Mouse (Mus musculus) limb, embryonic 15.5 days (tissue): ENCODE results near the gene Atp2b1. TPM values are rescaled to one million over a fixed set of nuclear protein-coding genes. Genes with fewer than 3 reads are reported as not detected.
"Not testable (repeated sequence)": the region's sequence is repeated elsewhere in the genome, so short reads cannot be mapped to it uniquely, and the experiment has no call there.

Experiments
- ATAC-seq: fragments of 200-750 bp; cut with Nextera tagmentation; 2 replicates; pipeline ENCODE4 v1.8.0; 2017; ENCODE audit warnings: low read depth, moderate TSS enrichment; ENCODE audit not compliant: insufficient number of reproducible peaks, low FRiP score, low TSS enrichment
- H3K27ac ChIP-seq: fragments of 300-500 bp; sonication (generic); 2 replicates; pipeline ENCODE4 v1.5.1; 2015; ENCODE audit warnings: moderate library complexity, mild to moderate bottlenecking, inconsistent platforms
- H3K27me3 ChIP-seq: fragments of 300-500 bp; sonication (generic); 2 replicates; pipeline ENCODE4 v1.6.1; 2015; ENCODE audit warnings: inconsistent platforms
- H3K36me3 ChIP-seq: fragments of 300-500 bp; sonication (generic); 2 replicates; pipeline ENCODE4 v1.6.1; 2015; ENCODE audit warnings: inconsistent platforms
- H3K4me1 ChIP-seq: fragments of 300-500 bp; sonication (generic); 2 replicates; pipeline ENCODE4 v1.6.1; 2015; ENCODE audit warnings: inconsistent platforms
- H3K4me2 ChIP-seq: fragments of 300-500 bp; sonication (generic); 2 replicates; pipeline ENCODE4 v1.6.1; 2015; ENCODE audit warnings: mild to moderate bottlenecking, inconsistent platforms
- H3K4me3 ChIP-seq: fragments of 300-500 bp; sonication (generic); 2 replicates; pipeline ENCODE4 v1.5.1; 2015; ENCODE audit warnings: mild to moderate bottlenecking, inconsistent platforms
- H3K9ac ChIP-seq: fragments of 300-500 bp; sonication (generic); 2 replicates; pipeline ENCODE4 v1.6.1; 2015; ENCODE audit warnings: inconsistent platforms
- H3K9me3 ChIP-seq: fragments of 300-500 bp; sonication (generic); 2 replicates; pipeline ENCODE4 v1.6.1; 2016; ENCODE audit warnings: inconsistent platforms
- WGBS: fragments of 180-500 bp; shearing (Covaris S2); methylation state at CpG from one replicate; pipeline ENCODE4 v1.1.7; 2015; 5-methylcytosine and 5-hydroxymethylcytosine counted together
- polyA plus RNA-seq: library from polyadenylated mRNA; unstranded; fragments of >200 nt; fragmentation: Nextera tagmentation; extraction: Ambion mirVana; gene quantifications from 2 replicates; pipeline ENCODE4 v1.2.1, GENCODE M21; 2015

The Atp2b1 gene
- polyA plus RNA-seq, 1 experiment from 2014 or later, result 132 TPM

DNA sequence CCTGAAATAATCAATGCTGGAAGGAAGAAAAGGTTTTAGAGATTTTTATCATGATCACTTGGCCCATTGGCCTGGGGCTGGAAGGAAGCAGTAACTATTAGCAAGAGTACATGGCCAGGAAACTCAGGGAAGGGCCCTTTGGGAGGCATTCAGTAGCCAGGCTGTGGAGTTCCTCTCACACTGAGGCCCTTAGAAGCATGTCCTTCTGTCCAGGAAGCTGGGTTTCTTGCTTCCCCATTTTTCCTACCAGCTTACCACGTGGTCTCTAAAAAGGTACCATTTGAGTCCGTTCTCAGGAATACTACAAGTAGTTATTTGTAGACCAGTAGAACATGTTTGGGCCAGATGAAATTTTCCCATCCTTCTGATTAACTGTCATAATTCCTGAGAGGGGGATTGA is 58.2 kb downstream of the Atp2b1 start:
- Histone ChIP-seq H3K4me3 (no peak overlapping the region), H3K9me3 (no peaks in the 10 kb centered on the region), H3K9ac (no peak overlapping the region), H3K27ac (no peak overlapping the region), H3K36me3 (peaks cover 14% of the 10 kb centered on the region), H3K4me1 (peaks cover 11% of the 10 kb centered on the region; the same call in 1 of the 2 replicates), H3K27me3 (no peaks in the 10 kb centered on the region), H3K4me2 (no peak overlapping the region)
- ATAC-seq, result no peak
- 69% methylated on average over 2 of the region's 2 CpGs for WGBS

- Histone ChIP-seq H3K27me3 (no peaks in the 10 kb centered on the region), H3K4me3 (no peak overlapping the region), H3K36me3 (peaks cover 14% of the 10 kb centered on the region), H3K9ac (no peak overlapping the region), H3K4me2 (no peak overlapping the region), H3K4me1 (peaks cover 11% of the 10 kb centered on the region; the same call in 1 of the 2 replicates), H3K27ac (no peak overlapping the region), H3K9me3 (no peaks in the 10 kb centered on the region)
- 60% methylated on average over 18 of the region's 18 CpGs for WGBS
- no peak for ATAC-seq
Measured at GRCm38 (mm10) chr10:98972912-98973605, 58.9 kb downstream of the Atp2b1 start.

DNA sequence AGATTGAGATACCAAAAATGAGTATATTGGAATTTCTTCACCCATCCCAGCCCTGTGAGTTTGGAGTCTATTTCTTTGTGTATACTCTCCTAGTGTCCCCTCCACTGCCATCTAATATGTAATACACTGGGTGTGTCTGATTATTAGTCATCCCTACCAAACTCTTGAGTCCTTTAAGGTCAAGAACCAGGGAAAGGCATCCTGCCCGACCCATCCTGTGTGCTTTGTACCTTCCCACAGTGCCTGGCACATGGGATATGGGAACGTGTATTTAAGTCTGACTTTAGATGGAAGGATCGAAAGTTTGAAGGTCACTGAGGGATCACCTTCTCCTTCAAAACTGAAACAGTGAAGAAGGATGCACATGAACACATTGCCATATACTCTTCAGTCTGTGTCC is 60.4 kb downstream of the Atp2b1 start:
- 87% methylated on average over 3 of the region's 3 CpGs for WGBS
- Histone ChIP-seq H3K4me2 (no peak overlapping the region), H3K4me3 (no peak overlapping the region), H3K27me3 (no peaks in the 10 kb centered on the region), H3K27ac (no peak overlapping the region), H3K9me3 (no peaks in the 10 kb centered on the region), H3K9ac (no peak overlapping the region), H3K4me1 (peaks cover 11% of the 10 kb centered on the region; the same call in 1 of the 2 replicates), H3K36me3 (peaks cover 3% of the 10 kb centered on the region; the same call in 1 of the 2 replicates)
- no peak for ATAC-seq

- 77% methylated on average over 6 of the region's 6 CpGs for WGBS
Measured at GRCm38 (mm10) chr10:98975611-98976010, 61.4 kb downstream of the Atp2b1 start.

GRCm38 (mm10) chr10:98976877-98977494 is 62.8 kb downstream of the Atp2b1 start:
- H3K9me3 ChIP-seq, result no peaks in the 10 kb centered on the region
- H3K4me3 ChIP-seq, result no peak overlapping the region
- H3K36me3 ChIP-seq, result 0 out of 2 replicates have a peak, but pooled peaks cover 2% of the 10 kb centered on the region
- peaks cover 11% of the 10 kb centered on the region; the same call in 1 of the 2 replicates for H3K4me1 ChIP-seq
- H3K4me2 ChIP-seq, result no peak overlapping the region
- H3K27ac ChIP-seq, result no peak overlapping the region
- ATAC-seq, result no peak
- H3K27me3 ChIP-seq, result no peaks in the 10 kb centered on the region
- H3K9ac ChIP-seq, result no peak overlapping the region
- 64% methylated on average over 6 of the region's 6 CpGs for WGBS

More at GRCm38 (mm10) chr10:98975611-98976010, 61.4 kb downstream of the Atp2b1 start:
- Histone ChIP-seq H3K4me3 (no peak overlapping the region), H3K9ac (no peak overlapping the region), H3K27ac (no peak overlapping the region), H3K27me3 (no peaks in the 10 kb centered on the region), H3K4me1 (peaks cover 11% of the 10 kb centered on the region; the same call in 1 of the 2 replicates), H3K9me3 (no peaks in the 10 kb centered on the region), H3K36me3 (no peaks in the 10 kb centered on the region), H3K4me2 (no peak overlapping the region)
- no peak for ATAC-seq

- Histone ChIP-seq H3K27me3 (no peaks in the 10 kb centered on the region), H3K36me3 (0 out of 2 replicates have a peak, but pooled peaks cover 2% of the 10 kb centered on the region), H3K9ac (no peak overlapping the region), H3K4me3 (no peak overlapping the region), H3K4me1 (0 out of 2 replicates have a peak, but pooled peaks cover 8% of the 10 kb centered on the region), H3K4me2 (no peak overlapping the region), H3K27ac (no peak overlapping the region), H3K9me3 (no peaks in the 10 kb centered on the region)
- ATAC-seq, result no peak
- WGBS, result 78% methylated on average over 6 of the region's 6 CpGs
Measured at GRCm38 (mm10) chr10:98978766-98979165, 64.6 kb downstream of the Atp2b1 start.

DNA sequence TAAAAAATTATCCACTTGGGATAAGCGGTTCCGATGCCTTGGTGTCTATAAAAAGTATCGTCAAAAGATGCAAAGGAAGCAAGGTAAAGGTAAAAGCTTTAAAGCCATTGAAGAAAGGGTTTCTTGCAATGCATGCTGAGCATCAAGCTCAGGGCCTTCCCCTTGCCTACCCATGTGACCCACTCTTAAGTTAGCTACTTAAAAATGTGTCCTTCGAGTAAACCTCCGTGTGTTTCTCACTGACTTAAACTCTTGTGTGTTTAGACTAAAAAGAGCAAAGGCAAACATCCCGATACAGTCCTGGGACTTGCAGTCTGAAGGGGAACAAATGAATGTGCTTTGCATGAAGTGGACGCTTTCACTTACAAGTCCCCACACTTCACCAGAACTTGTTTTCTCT is 65.1 kb downstream of the Atp2b1 start:
- H3K9me3 ChIP-seq, result no peaks in the 10 kb centered on the region
- ATAC-seq, result no peak
- 0 out of 2 replicates have a peak, but pooled peaks cover 8% of the 10 kb centered on the region for H3K4me1 ChIP-seq
- WGBS, result 79% methylated on average over 7 of the region's 7 CpGs
- H3K27me3 ChIP-seq, result no peaks in the 10 kb centered on the region
- no peak overlapping the region for H3K27ac ChIP-seq
- 0 out of 2 replicates have a peak, but pooled peaks cover 2% of the 10 kb centered on the region for H3K36me3 ChIP-seq
- no peak overlapping the region for H3K9ac ChIP-seq
- H3K4me2 ChIP-seq, result no peak overlapping the region
- no peak overlapping the region for H3K4me3 ChIP-seq

GRCm38 (mm10) chr10:98979951-98980350 is 65.7 kb downstream of the Atp2b1 start:
- Histone ChIP-seq H3K27me3 (no peaks in the 10 kb centered on the region), H3K9me3 (no peaks in the 10 kb centered on the region), H3K4me2 (no peak overlapping the region), H3K36me3 (0 out of 2 replicates have a peak, but pooled peaks cover 2% of the 10 kb centered on the region), H3K4me1 (0 out of 2 replicates have a peak, but pooled peaks cover 8% of the 10 kb centered on the region), H3K9ac (no peak overlapping the region), H3K27ac (no peak overlapping the region), H3K4me3 (no peak overlapping the region)
- 78% methylated on average over 8 of the region's 8 CpGs for WGBS
- ATAC-seq, result no peak

GRCm38 (mm10) chr10:98991964-98992363 is 77.8 kb downstream of the Atp2b1 start:
- Histone ChIP-seq H3K4me2 (no peak overlapping the region), H3K4me3 (no peak overlapping the region), H3K27me3 (no peaks in the 10 kb centered on the region), H3K36me3 (peaks cover 49% of the 10 kb centered on the region), H3K9ac (no peak overlapping the region), H3K27ac (no peak overlapping the region), H3K9me3 (no peaks in the 10 kb centered on the region), H3K4me1 (no peaks in the 10 kb centered on the region)
- ATAC-seq, result no peak
- WGBS, result 83% methylated on average over 3 of the region's 3 CpGs

DNA sequence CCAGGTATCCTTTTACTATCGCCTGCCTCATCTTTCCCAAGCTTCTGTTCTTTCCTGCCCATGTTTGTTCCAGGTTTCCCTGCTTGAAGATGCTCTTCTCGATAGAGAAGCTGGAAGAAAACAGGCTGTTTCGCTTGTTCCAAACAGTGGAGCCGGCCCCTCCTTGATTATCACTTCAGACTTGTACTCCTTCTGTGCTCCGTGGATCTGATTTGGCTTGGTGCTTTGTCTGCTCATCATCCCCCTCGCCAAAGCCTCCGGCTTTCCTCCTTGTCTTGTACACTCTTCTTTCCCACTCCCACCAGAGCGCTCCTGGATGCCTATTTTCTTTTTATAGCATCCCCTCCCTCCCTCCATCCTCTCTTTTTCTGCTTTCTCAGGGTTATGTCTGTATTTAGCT is 79.0 kb downstream of the Atp2b1 start:
- no peak overlapping the region for H3K9ac ChIP-seq
- no peaks in the 10 kb centered on the region for H3K9me3 ChIP-seq
- H3K4me1 ChIP-seq, result no peaks in the 10 kb centered on the region
- peaks cover 50% of the 10 kb centered on the region for H3K36me3 ChIP-seq
- H3K4me3 ChIP-seq, result no peak overlapping the region
- no peak overlapping the region for H3K4me2 ChIP-seq
- no peak overlapping the region for H3K27ac ChIP-seq
- no peaks in the 10 kb centered on the region for H3K27me3 ChIP-seq
- no peak for ATAC-seq
- 91% methylated on average over 8 of the region's 8 CpGs for WGBS

- 91% methylated on average over 6 of the region's 6 CpGs for WGBS
- H3K9me3 ChIP-seq, H3K4me3 ChIP-seq, H3K9ac ChIP-seq, H3K4me1 ChIP-seq, ATAC-seq, H3K27ac ChIP-seq, H3K4me2 ChIP-seq, H3K27me3 ChIP-seq: not testable (repeated sequence)
- peaks cover 53% of the 10 kb centered on the region for H3K36me3 ChIP-seq
Measured at GRCm38 (mm10) chr10:98995016-98995747, 81.0 kb downstream of the Atp2b1 start.

- H3K9ac ChIP-seq, result no peak overlapping the region
- peaks cover 31% of the 10 kb centered on the region for H3K36me3 ChIP-seq
- H3K27me3 ChIP-seq, result no peaks in the 10 kb centered on the region
- WGBS, result 78% methylated on average over 3 of the region's 3 CpGs
- no peaks in the 10 kb centered on the region for H3K9me3 ChIP-seq
- H3K4me3 ChIP-seq, result no peak overlapping the region
- H3K4me2 ChIP-seq, result no peak overlapping the region
- no peak overlapping the region for H3K27ac ChIP-seq
- no peaks in the 10 kb centered on the region for H3K4me1 ChIP-seq
- no peak for ATAC-seq
Measured at GRCm38 (mm10) chr10:99004866-99005265, 90.7 kb downstream of the Atp2b1 start.
